In the genomic region with DNA sequence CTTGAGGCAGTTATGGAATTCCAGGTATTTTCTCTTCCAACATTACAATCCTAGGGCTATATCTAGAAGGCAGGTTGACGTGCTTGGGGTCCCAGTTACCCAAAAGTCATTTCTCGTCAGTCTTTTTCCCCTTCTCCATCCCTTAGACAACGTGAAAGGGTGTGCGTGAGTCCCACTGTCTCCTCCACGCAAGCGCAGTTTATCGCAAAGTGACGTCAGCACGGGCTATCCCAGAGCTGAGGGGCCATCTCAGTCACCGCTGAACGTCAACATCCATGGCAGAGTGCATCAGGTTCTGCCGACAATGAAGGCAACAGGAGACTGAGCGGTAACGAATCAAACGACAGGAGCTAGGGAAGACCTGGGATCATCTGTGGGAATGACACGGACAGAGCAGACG, we compare ENCODE assay signal across 14 mouse cellular contexts.
"Had no signal": no experiment of that assay in that cellular context is flagged by ENCODE, and none has a peak within 500 bp of the region (broad histone marks: within the 10 kb centered on the region; RNA-seq: fewer than 3 reads in every experiment).

No protein-coding gene starts in this region.

- H3K9ac ChIP-seq: liver, embryonic 15.5 days; lung, embryonic 15.5 days; neural tube, embryonic 12.5 days had no signal

- H3K4me2 ChIP-seq: liver, embryonic 11.5 days; liver, embryonic 15.5 days; lung, embryonic 15.5 days; neural tube, embryonic 12.5 days had no signal

- H3K4me3 ChIP-seq: liver, embryonic 15.5 days; lung, embryonic 15.5 days; neural tube, embryonic 12.5 days had no signal

- H3K36me3 ChIP-seq: liver, embryonic 15.5 days; lung, embryonic 15.5 days; neural tube, embryonic 12.5 days had no signal

- H3K27ac ChIP-seq: kidney, postnatal 0 days; liver, embryonic 15.5 days; neural tube, embryonic 12.5 days; stomach, postnatal 0 days had no signal

- H3K4me1 ChIP-seq: liver, embryonic 15.5 days; neural tube, embryonic 12.5 days had no signal

- DNase-seq: kidney, adult 8-10 months; kidney, postnatal 36 days; layer of hippocampus, adult 9-11 months; layer of hippocampus, postnatal 36 days; midbrain, embryonic 14.5 days; thymus, adult 2 months; thymus, postnatal 25 days had no signal

- ATAC-seq: intestine, embryonic 16.5 days had no signal

- H3K27me3 ChIP-seq: liver, embryonic 15.5 days; lung, embryonic 15.5 days; neural tube, embryonic 12.5 days had no signal

- H3K9me3 ChIP-seq: liver, embryonic 15.5 days; lung, embryonic 15.5 days; neural tube, embryonic 12.5 days had no signal
